Mouse (Mus musculus) CH12F3 (cell line): ENCODE data around the gene Amacr.

ENCODE experiments used
- in situ Hi-C: fragments of 300-500 bp; cut with MboI; formaldehyde crosslinking; loops from 2 replicates; pipeline ENCODE4 v1.14.3; 2020; ENCODE audit warnings: low sequenced_read_pairs

Gene Amacr

GRCm38 (mm10) chr15:10981377-10982063 lies at the start of gene Amacr:
Amacr (plus strand) TSS chr15:10981756.
- in situ Hi-C loops, result no loop called here

- in situ Hi-C loops, result no loop called here
Measured at GRCm38 (mm10) chr15:10933930-10934329, 47.6 kb upstream of the Amacr start.

- in situ Hi-C loops, result no loop called here
Measured at GRCm38 (mm10) chr15:10940148-10941108, 41.1 kb upstream of the Amacr start.

- in situ Hi-C loops, result no loop called here
Measured at GRCm38 (mm10) chr15:10941901-10942300, 39.7 kb upstream of the Amacr start.

- in situ Hi-C loops, result no loop called here
Measured at GRCm38 (mm10) chr15:10947852-10948251, 33.7 kb upstream of the Amacr start.

GRCm38 (mm10) chr15:10951951-10952759 lies 29.4 kb upstream of the Amacr start, which contains the start of gene C1qtnf3:
C1qtnf3 (plus strand) TSS chr15:10952332.
- in situ Hi-C loops, result no loop called here

- in situ Hi-C loops, result no loop called here
Measured at GRCm38 (mm10) chr15:10952760-10953305, 28.7 kb upstream of the Amacr start.

GRCm38 (mm10) chr15:10953465-10953864 lies 28.1 kb upstream of the Amacr start:
- in situ Hi-C loops, result no loop called here

GRCm38 (mm10) chr15:10954381-10955016 lies 27.1 kb upstream of the Amacr start:
- in situ Hi-C loops, result no loop called here

GRCm38 (mm10) chr15:10955156-10955555 lies 26.4 kb upstream of the Amacr start:
- in situ Hi-C loops, result no loop called here

GRCm38 (mm10) chr15:10956706-10957105 lies 24.9 kb upstream of the Amacr start:
- in situ Hi-C loops, result no loop called here

GRCm38 (mm10) chr15:10959277-10960026 lies 22.1 kb upstream of the Amacr start:
- in situ Hi-C loops, result no loop called here

- in situ Hi-C loops, result no loop called here
Measured at GRCm38 (mm10) chr15:10960267-10960666, 21.3 kb upstream of the Amacr start.

GRCm38 (mm10) chr15:10962601-10963000 lies 19.0 kb upstream of the Amacr start:
- in situ Hi-C loops, result no loop called here

GRCm38 (mm10) chr15:10969439-10969838 lies 12.1 kb upstream of the Amacr start:
- in situ Hi-C loops, result no loop called here

- in situ Hi-C loops, result no loop called here
Measured at GRCm38 (mm10) chr15:10970777-10971176, 10.8 kb upstream of the Amacr start.

GRCm38 (mm10) chr15:10977151-10977550 lies 4.4 kb upstream of the Amacr start:
- in situ Hi-C loops, result no loop called here

GRCm38 (mm10) chr15:10980712-10981111 lies 844 bp upstream of the Amacr start:
- in situ Hi-C loops, result no loop called here

GRCm38 (mm10) chr15:10982064-10982435 lies 494 bp downstream of the Amacr start:
- in situ Hi-C loops, result no loop called here

- in situ Hi-C loops, result no loop called here
Measured at GRCm38 (mm10) chr15:10985756-10986155, 4.2 kb downstream of the Amacr start.
